ENCODE assay signal across 9 mouse cellular contexts in genomic region chr12:73449911-73450520, GRCm38 (mm10).
DNase-seq lines count a peak whose midpoint lies in the region; ATAC-seq and TF ChIP-seq lines count a peak whose summit lies in the region.
"Had no signal": no experiment of that assay in that cellular context is flagged by ENCODE, and none has a peak within 500 bp of the region (broad histone marks: within the 10 kb centered on the region; RNA-seq: fewer than 3 reads in every experiment).

No protein-coding gene starts in this region.

- H3K4me2 ChIP-seq in forebrain, embryonic 11.5 days (ENCODE audit: low read depth, low read length, severe bottlenecking): no peak overlapping the region
- H3K4me2 ChIP-seq in forebrain, embryonic 12.5 days: no peak overlapping the region
- H3K4me2 ChIP-seq in liver, embryonic 11.5 days: no peak overlapping the region
- no peak overlapping the region for H3K4me2 ChIP-seq in liver, embryonic 14.5 days (ENCODE audit: low read depth)
- H3K4me2 ChIP-seq: liver, embryonic 13.5 days had no signal

- no peak overlapping the region for H3K9ac ChIP-seq in forebrain, embryonic 11.5 days (ENCODE audit: low read length)
- H3K9ac ChIP-seq in forebrain, embryonic 12.5 days: no peak overlapping the region
- H3K9ac ChIP-seq in liver, adult 2 months (ENCODE audit: low read depth, low read length): no peak overlapping the region
- no peak overlapping the region for H3K9ac ChIP-seq in liver, embryonic 11.5 days (ENCODE audit: low read depth, low read length)
- H3K9ac ChIP-seq in liver, embryonic 14.5 days (replicated peaks): no peak overlapping the region
- H3K9ac ChIP-seq: liver, embryonic 13.5 days had no signal

- no peak for TF ChIP-seq POLR2A in liver, adult 2 months (IDR thresholded peaks at IDR 0.05; ENCODE audit: extremely low read depth, insufficient read depth, low read length)

- no peak for TF ChIP-seq EP300 in liver, embryonic 14.5 days (IDR thresholded peaks at IDR 0.05; ENCODE audit: low read depth)

- no peaks in the 10 kb centered on the region for H3K27me3 ChIP-seq in forebrain, embryonic 11.5 days (ENCODE audit: control insufficient read depth, insufficient read depth, low read length)
- H3K27me3 ChIP-seq in forebrain, embryonic 12.5 days: 0 out of 2 replicates have a peak, but pooled peaks cover 4% of the 10 kb centered on the region
- no peaks in the 10 kb centered on the region for H3K27me3 ChIP-seq in liver, adult 2 months (ENCODE audit: control insufficient read depth, insufficient read depth, low read length)
- H3K27me3 ChIP-seq in liver, embryonic 11.5 days (replicated peaks; ENCODE audit: control insufficient read depth, insufficient read depth, low read length): no peaks in the 10 kb centered on the region; the same call in 1 of the 2 replicates
- H3K27me3 ChIP-seq in liver, embryonic 14.5 days (ENCODE audit: control insufficient read depth, insufficient read depth, low read length): no peaks in the 10 kb centered on the region

- ATAC-seq in forebrain, embryonic 11.5 days (replicated peaks; ENCODE audit: low FRiP score): no peak
- ATAC-seq in forebrain, embryonic 12.5 days (ENCODE audit: low FRiP score): no peak
- no peak for ATAC-seq in liver, embryonic 11.5 days (replicated peaks; ENCODE audit: low FRiP score)
- no peak for ATAC-seq in liver, embryonic 14.5 days (ENCODE audit: insufficient read depth)

- H3K36me3 ChIP-seq in forebrain, embryonic 11.5 days (ENCODE audit: control insufficient read depth, insufficient read depth, low read length): no peaks in the 10 kb centered on the region
- no peaks in the 10 kb centered on the region for H3K36me3 ChIP-seq in forebrain, embryonic 12.5 days (replicated peaks)
- no peaks in the 10 kb centered on the region for H3K36me3 ChIP-seq in liver, adult 2 months (ENCODE audit: control insufficient read depth, insufficient read depth, low read length)
- H3K36me3 ChIP-seq in liver, embryonic 11.5 days (ENCODE audit: control insufficient read depth, insufficient read depth, low read length): no peaks in the 10 kb centered on the region
- no peaks in the 10 kb centered on the region for H3K36me3 ChIP-seq in liver, embryonic 14.5 days (replicated peaks; ENCODE audit: control insufficient read depth, insufficient read depth, low read depth)
- H3K36me3 ChIP-seq: liver, embryonic 13.5 days had no signal

- peak; percentile 71 for TF ChIP-seq CTCF in liver, adult 2 months (IDR thresholded peaks at IDR 0.05; ENCODE audit: low read depth, low read length)
- peak; percentile 56 for TF ChIP-seq CTCF in liver, embryonic 14.5 days (IDR thresholded peaks at IDR 0.05; ENCODE audit: low read depth)

- no peaks in the 10 kb centered on the region for H3K4me1 ChIP-seq in forebrain, embryonic 11.5 days (replicated peaks; ENCODE audit: control insufficient read depth, insufficient read depth, low read length)
- peaks cover 5% of the 10 kb centered on the region; the same call in 1 of the 2 replicates for H3K4me1 ChIP-seq in forebrain, embryonic 12.5 days
- no peaks in the 10 kb centered on the region for H3K4me1 ChIP-seq in liver, adult 2 months (ENCODE audit: control insufficient read depth, insufficient read depth, low read length)
- H3K4me1 ChIP-seq in liver, embryonic 11.5 days (replicated peaks; ENCODE audit: control insufficient read depth, insufficient read depth, low read length): no peaks in the 10 kb centered on the region
- no peaks in the 10 kb centered on the region for H3K4me1 ChIP-seq in liver, embryonic 14.5 days (replicated peaks; ENCODE audit: control insufficient read depth in 2 of 2, insufficient read depth in 2 of 2, low read length in 1 of 2)
- H3K4me1 ChIP-seq: liver, embryonic 13.5 days had no signal

- no peak overlapping the region for H3K27ac ChIP-seq in forebrain, embryonic 11.5 days (ENCODE audit: low read depth, low read length)
- no peak overlapping the region for H3K27ac ChIP-seq in forebrain, embryonic 12.5 days
- H3K27ac ChIP-seq in liver, adult 2 months (replicated peaks; ENCODE audit: insufficient read depth, low read depth, low read length): no peak overlapping the region
- H3K27ac ChIP-seq in liver, embryonic 11.5 days (ENCODE audit: low read depth, low read length): no peak overlapping the region
- no peak overlapping the region for H3K27ac ChIP-seq in liver, embryonic 14.5 days
- H3K27ac ChIP-seq: liver, embryonic 13.5 days had no signal

- 51% methylated on average over 9 of the region's 9 CpGs for WGBS in forebrain, embryonic 11.5 days
- WGBS in forebrain, embryonic 12.5 days: 51% methylated on average over 9 of the region's 9 CpGs
- WGBS in liver, adult 2 months: 53% methylated on average over 9 of the region's 9 CpGs
- 47% methylated on average over 9 of the region's 9 CpGs for WGBS in liver, embryonic 11.5 days
- WGBS in liver, embryonic 14.5 days (ENCODE audit: insufficient replicate concordance): 37% methylated on average over 9 of the region's 9 CpGs

- no peaks in the 10 kb centered on the region for H3K9me3 ChIP-seq in forebrain, embryonic 11.5 days (ENCODE audit: control insufficient read depth, low read length)
- H3K9me3 ChIP-seq in forebrain, embryonic 12.5 days: no peaks in the 10 kb centered on the region
- no peaks in the 10 kb centered on the region for H3K9me3 ChIP-seq in liver, embryonic 11.5 days (ENCODE audit: control insufficient read depth, low read length)
- H3K9me3 ChIP-seq in liver, embryonic 14.5 days (ENCODE audit: control insufficient read depth, low read length): no peaks in the 10 kb centered on the region
- H3K9me3 ChIP-seq: liver, embryonic 13.5 days had no signal

- no peak overlapping the region for H3K4me3 ChIP-seq in forebrain, embryonic 11.5 days (ENCODE audit: low read depth, low read length)
- no peak overlapping the region for H3K4me3 ChIP-seq in forebrain, embryonic 12.5 days (replicated peaks)
- no peak overlapping the region for H3K4me3 ChIP-seq in liver, adult 2 months (ENCODE audit: insufficient read depth, low read depth, low read length)
- no peak overlapping the region for H3K4me3 ChIP-seq in liver, embryonic 11.5 days (ENCODE audit: low read depth, low read length)
- H3K4me3 ChIP-seq in liver, embryonic 14.5 days (ENCODE audit: insufficient read depth in 1 of 2, low read depth in 2 of 2, low read length in 2 of 2): no peak overlapping the region
- H3K4me3 ChIP-seq: liver, embryonic 13.5 days had no signal

- peak; percentile 65 for DNase-seq in forebrain, embryonic 11.5 days (ENCODE audit: low spot score)
- peak; percentile 51 for DNase-seq in liver, adult 2 months (ENCODE audit: extremely low read depth, low read depth, low spot score)
- no peak for DNase-seq in liver, embryonic 11.5 days (ENCODE audit: low spot score)
- peak; percentile 55 for DNase-seq in adrenal gland, postnatal 10 days
- DNase-seq in liver, embryonic 14.5 days (ENCODE audit: low read depth in 3 of 3, low spot score in 3 of 3): no peak
- peak; percentile 76 for DNase-seq in thymus, postnatal 4 days
- DNase-seq in yolk sac, embryonic 10.5 days (ENCODE audit: low spot score): no peak
- DNase-seq: liver, embryonic 13.5 days had no signal

- no peaks in the 10 kb centered on the region for H3K79me2 ChIP-seq in liver, adult 2 months (ENCODE audit: control insufficient read depth, insufficient read depth, low read length)

Comparison
In these comparisons a context has a peak if more than half of its experiments do, and no peak if none do; other contexts are left out.
1. DNase-seq: peak in forebrain, embryonic 11.5 days (single experiment), liver, adult 2 months (single experiment), adrenal gland, postnatal 10 days (single experiment) and thymus, postnatal 4 days (single experiment); none in liver, embryonic 11.5 days (single experiment), liver, embryonic 14.5 days (0 of 3) and yolk sac, embryonic 10.5 days (single experiment).